Mouse (Mus musculus): ENCODE measurements around the gene Klhl7.

GRCm38 (mm10) chr5:24077739-24078306 is 22.6 kb upstream of the Klhl7 start:
- no peak for TF ChIP-seq CTCF (IDR thresholded peaks at IDR 0.05; ENCODE audit: low read depth)
- no peak for TF ChIP-seq EP300 (IDR thresholded peaks at IDR 0.05; ENCODE audit: low read depth)

Data from heart, postnatal 0 days (tissue).